Mouse (Mus musculus) fibroblast of lung, adult 2 months (primary cell): ENCODE measurements around the gene Arhgap10.

Source experiments
- DNase-seq: peaks from one replicate; pipeline ENCODE4 v3.0.0-alpha.2; 2011; ENCODE audit warnings: low read depth

Arhgap10 gene

DNA sequence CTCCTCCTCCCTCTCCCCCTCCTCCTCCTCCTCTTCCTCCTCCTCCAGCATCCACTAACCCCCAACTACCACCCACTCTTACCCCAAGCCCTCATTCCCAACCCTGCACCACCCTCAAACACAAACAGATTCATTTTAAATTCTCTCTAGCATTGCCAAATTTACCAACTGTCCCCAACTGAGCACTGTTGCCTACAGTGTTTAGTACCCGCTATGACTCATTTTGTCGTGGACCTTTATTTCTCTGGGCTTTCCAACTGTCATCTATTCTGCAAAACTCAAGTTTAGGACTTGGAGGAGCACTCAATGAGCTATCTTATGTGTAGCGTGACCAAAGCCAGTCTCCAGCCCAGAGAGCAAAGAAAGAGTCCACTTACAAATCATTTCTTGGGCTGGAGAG is 115.8 kb downstream of the Arhgap10 start:
- no peak for DNase-seq

DNA sequence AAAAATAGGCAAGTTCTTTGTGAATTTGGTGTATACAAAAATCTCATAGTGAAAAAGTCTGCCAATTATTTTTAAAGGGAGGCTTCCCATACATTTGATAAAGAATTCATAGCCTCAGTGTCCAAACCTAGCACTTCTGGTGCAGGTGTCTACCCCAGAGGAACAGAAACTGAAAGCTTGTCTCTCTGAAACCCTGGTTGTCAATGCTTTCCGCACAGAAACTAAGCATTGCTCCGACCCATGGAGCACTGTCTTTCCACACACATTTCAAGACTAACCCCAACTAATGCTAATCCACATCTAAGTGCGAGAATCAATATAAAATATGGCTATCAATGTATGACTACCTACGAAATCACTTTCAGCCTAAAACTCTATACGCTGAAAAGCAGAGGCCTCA is 116.6 kb downstream of the Arhgap10 start:
- no peak for DNase-seq

DNA sequence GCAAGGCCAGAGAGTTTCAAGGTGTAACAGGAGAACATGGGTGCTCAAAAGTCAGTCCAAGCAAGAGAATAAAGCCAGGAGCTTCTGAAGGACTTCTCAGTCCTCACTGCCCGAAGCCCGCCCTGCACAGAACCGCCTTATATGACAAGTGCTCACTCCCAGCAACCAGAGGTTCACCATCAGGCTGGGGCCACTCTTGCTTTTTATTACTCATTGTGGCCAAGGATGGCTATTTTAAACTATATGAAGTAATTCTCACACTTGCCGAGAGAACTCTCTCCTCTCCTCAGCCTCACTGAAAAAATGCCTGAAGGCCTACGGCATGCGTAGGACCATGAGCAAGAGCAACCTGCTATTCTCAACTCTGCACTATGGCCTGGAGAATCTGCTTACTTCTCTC is 133.7 kb downstream of the Arhgap10 start:
- no peak for DNase-seq

- DNase-seq: no peak
Measured at GRCm38 (mm10) chr8:77383671-77384070, 134.1 kb downstream of the Arhgap10 start.

DNA sequence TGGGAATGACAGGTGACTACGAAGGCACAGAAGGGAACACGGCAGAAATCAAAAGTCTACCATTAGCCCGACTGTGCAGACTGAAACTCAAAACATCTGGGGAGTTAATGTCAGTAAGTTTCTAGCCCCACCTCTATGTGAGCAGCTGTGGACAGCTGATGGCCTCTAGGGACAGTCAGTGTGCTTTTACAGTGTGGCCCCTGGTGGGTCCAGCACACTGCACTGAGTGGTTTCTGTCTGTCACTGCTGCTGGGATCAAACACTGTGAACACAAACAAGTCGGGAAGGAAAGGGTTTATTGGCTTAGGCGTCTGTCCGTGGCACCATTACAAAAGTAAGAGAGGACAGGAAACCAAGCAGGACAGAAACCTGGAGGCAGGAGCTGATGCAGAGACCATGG is 136.9 kb downstream of the Arhgap10 start:
- no peak for DNase-seq

DNA sequence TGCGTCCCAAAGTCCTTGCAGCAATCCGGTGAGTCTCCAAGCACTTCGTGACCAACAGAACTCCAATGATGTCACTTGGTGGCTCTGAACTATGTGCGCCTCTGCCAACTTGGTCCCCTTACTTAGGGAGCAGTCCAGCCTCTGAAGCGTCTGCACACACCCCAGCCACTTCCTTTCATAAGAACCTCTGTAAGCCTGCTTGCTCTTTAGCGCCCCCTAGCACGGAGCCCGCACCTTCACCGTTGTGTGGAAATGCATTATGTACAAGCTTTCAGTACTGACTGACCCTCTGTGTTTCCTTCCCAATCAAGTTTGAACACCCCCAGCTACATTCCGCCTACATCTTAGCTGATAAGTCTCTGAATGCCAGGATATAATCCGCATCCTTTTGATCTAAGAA is 138.5 kb downstream of the Arhgap10 start:
- no peak for DNase-seq

DNA sequence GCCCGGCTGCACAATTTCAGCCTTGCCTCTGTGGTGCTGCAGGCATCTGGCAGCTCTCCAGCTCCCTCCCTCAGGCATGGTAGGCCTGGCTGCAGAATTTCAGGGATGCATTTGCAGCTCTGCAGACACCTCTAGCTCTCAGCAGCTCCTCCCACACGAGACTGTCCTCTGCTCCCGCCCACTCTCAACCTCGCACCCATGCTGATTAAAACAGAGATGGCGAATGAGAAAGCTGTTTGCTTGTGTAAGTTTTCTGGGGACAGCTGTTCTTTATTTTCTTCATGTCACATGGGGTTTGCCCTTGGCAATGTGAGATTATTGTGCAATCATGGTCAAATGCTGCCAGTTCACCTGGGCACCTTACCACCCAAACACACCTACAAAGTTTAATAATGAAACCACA is 141.3 kb downstream of the Arhgap10 start:
- DNase-seq: no peak

GRCm38 (mm10) chr8:77375999-77376398 is 141.8 kb downstream of the Arhgap10 start:
- no peak for DNase-seq

DNA sequence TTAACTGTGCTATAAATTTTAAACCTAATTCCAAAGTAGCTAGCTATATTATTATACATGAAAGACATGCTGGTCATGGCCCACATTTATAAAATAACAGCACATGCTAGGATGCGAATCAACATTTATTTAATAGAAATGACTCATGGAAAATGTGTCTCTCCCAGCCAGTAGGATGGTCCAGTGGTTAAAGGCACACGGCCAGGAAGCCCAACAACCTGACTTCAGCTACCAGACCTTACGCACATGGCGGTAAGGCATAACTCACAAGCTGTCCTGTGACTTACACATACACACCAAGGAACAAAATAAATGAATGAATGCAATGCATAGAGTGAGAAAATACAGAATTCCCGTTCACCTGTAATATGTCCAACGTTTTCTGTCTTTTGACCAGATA is 146.7 kb downstream of the Arhgap10 start:
- DNase-seq: no peak

DNA sequence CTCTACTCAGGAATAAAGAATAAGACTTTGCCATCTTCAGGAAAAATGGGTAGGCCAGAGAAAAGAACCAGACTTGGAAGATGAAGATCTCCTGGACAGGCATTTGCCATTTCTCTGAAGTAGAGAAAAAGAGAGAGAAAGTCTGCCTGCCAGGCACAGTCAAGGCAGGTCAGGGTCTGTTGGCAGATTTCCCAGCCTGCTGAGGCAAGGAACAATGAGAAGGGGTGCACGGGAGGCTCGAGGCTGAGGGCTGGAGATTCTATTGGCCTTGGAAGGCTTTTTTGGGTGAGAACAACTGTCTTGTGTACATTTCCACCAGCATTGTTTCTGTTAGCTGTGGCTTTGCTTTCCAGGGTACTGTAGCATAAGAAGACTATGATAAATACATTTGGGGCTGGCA is 147.4 kb downstream of the Arhgap10 start:
- no peak for DNase-seq

GRCm38 (mm10) chr8:77369671-77370070 is 148.1 kb downstream of the Arhgap10 start:
- no peak for DNase-seq

GRCm38 (mm10) chr8:77367091-77367490 is 150.7 kb downstream of the Arhgap10 start:
- DNase-seq: no peak

- DNase-seq: no peak
Measured at GRCm38 (mm10) chr8:77366446-77366845, 151.3 kb downstream of the Arhgap10 start.

DNA sequence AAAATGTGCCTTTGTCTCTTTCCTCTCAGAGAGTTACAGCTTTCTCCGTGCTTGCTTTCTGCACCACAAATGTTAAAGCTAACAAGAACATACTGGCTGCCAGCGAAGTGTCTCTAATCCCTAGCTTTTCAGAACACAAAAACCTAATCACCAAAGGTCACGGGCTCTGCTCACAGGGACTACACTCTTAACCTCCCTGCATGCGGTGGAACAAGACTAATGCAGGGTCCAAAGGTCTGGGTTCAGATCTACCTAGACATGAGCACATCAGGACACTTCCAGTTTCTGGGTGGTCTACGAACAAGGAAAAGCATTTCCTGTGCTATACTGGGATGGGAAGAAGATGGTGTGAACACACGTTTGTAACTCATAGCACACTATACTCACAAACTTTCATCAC is 151.8 kb downstream of the Arhgap10 start:
- no peak for DNase-seq

DNA sequence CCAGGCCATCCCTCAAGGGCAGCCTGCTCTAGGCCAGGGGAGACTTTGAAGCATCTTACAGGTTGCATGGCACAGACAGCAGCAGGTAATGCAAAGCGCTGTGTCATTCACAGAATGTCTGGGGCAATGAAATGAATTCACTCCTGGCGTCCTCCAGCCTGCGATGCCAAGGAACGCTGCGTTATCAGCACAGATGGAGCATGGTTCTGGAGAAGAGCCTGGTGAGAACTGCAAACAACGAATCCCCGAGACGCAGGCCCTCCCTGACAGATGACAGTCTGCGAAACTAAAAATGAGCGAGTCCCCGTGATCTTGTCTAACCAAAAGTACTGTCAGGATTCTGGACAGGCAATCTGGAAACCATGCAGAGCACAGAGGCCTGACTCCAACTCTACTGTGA is 153.3 kb downstream of the Arhgap10 start:
- no peak for DNase-seq

DNA sequence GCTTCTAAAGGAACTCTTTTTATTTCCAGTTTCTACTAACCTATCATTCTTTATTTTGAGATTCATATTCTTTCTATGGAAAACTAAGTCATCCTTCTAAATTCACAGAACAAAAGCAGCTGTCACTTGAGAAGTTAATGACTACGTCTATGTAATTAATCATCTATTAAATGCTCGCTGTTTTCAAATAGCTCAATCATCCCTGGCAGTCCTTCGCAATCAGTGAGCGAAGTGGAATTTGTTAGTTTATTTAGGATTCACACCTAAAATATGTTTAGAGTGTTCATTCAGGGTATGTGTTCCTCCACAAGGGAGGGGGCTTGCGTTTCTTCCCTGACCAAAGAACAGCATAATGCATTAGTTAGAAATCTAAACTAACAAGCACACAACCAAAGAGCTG is 156.9 kb downstream of the Arhgap10 start:
- DNase-seq: no peak

DNA sequence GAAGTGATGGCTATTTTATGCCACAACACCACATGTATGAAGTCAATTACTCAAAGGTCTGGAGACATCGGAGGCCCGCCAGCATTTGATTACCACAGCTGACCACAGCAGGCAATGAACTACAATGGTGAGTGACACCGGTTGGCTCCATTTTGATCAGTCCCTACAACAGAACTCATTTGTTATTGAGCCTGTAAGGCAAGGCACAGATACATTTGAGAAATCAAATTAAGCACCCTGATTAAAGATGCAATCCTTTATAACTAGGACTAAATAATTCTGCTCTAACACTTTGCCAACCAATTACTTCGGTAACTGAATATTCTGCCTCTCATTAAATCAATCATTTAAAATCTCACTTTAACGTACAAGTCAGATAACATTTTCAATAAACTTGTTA is 157.3 kb downstream of the Arhgap10 start:
- no peak for DNase-seq

DNA sequence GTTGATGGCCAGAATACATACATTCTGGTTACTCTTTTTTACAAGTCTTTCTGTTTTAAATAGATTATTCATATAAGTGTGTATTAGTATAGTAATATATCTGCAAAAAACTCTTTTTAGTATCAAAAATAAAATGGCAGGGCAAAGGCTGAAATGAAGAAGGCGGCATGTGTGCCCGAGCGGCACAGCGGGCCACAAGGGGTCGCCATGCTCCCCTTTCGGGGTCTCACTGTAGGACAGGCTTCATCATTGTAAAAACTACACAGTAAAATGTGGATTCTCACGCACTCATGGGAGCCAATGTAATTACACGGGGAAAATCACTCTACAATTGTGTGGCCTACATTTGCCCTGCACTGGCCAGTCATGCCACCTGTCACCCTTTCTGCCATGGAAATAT is 160.6 kb downstream of the Arhgap10 start:
- DNase-seq: no peak

DNA sequence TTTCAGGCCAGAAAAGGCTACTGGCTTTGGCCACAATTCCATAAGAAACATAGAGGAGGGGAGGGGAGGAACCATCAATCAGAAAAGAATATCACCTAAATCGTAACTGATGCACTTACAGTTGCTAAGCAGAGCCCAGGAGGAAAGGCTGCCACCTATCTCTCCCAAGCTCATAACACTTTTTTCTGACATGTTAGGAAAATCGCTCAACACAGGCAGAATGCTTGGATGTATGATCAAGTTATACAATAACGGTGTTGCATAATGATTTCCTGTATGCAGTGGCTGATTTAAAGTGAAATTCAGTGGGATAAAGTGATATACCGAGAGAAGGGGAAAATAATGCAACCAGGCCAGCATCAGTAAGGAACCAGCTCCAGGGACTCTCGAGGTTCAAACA is 162.4 kb downstream of the Arhgap10 start:
- no peak for DNase-seq

- no peak for DNase-seq
Measured at GRCm38 (mm10) chr8:77354189-77354588, 163.6 kb downstream of the Arhgap10 start.

GRCm38 (mm10) chr8:77351177-77351860 is 166.4 kb downstream of the Arhgap10 start:
- DNase-seq: peak; percentile 80

DNA sequence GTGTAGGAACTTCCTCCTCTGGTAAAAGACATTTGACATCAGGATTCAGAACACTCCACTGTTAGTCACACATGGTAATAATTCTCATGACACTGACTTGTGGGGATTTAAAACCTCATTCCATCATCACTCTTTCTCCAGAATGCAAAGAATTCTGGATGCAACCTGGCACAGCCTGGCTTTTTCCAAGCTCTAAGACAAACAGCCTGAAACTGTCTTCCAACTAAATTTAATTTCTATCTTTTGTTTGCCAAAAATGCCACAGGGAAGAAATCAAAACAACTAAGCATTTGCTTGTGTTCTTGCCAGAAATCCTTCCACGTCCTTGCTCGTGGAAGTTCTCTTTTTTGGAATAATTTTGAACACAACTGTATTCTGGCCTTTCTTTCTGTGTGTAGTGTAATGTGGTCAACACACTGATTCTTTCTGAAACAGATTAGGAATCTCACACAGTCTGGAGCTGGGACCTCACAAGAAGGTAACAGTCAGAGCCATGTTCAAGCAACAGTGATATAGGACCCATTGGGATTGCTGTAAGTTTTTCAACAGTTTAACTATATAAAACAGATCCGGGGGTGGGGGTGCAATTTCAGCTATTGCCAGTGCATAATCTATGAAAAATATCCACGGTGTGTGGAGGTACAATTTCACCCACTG is 167.5 kb downstream of the Arhgap10 start:
- DNase-seq: no peak

GRCm38 (mm10) chr8:77343916-77344315 is 173.8 kb downstream of the Arhgap10 start:
- DNase-seq: no peak

GRCm38 (mm10) chr8:77343335-77343734 is 174.4 kb downstream of the Arhgap10 start:
- DNase-seq: no peak
